Mouse (Mus musculus): ENCODE results near the gene Foxi3. TPM values are rescaled to one million over a fixed set of nuclear protein-coding genes. Genes with fewer than 3 reads are reported as not detected.

The Foxi3 gene
- polyA plus RNA-seq, 1 experiment from 2014 or later: 0.10 TPM

- Histone ChIP-seq H3K27ac (replicated peaks) (no peak overlapping the region), H3K4me3 (peak overlapping the region; percentile 65), H3K36me3 (no peaks in the 10 kb centered on the region), H3K27me3 (ENCODE audit: low read depth, poor library complexity, severe bottlenecking) (peaks cover 94% of the 10 kb centered on the region), H3K4me1 (peaks cover 16% of the 10 kb centered on the region), H3K9me3 (replicated peaks) (no peaks in the 10 kb centered on the region)
- DNase-seq (ENCODE audit: low spot score): peak; percentile 52
- WGBS: under 1% methylated on average over 34 of the region's 34 CpGs
Observed at GRCm38 (mm10) chr6:70956936-70957335, 605 bp downstream of the Foxi3 start.

- Histone ChIP-seq H3K4me3 (peak overlapping the region; percentile 65), H3K27me3 (ENCODE audit: low read depth, poor library complexity, severe bottlenecking) (peaks cover 92% of the 10 kb centered on the region), H3K27ac (replicated peaks) (no peak overlapping the region), H3K4me1 (peaks cover 16% of the 10 kb centered on the region), H3K9me3 (replicated peaks) (no peaks in the 10 kb centered on the region), H3K36me3 (no peaks in the 10 kb centered on the region)
- WGBS: 4% methylated on average over 7 of the region's 7 CpGs
- DNase-seq (ENCODE audit: low spot score): peak; percentile 45
Observed at GRCm38 (mm10) chr6:70957341-70957940, 1.1 kb downstream of the Foxi3 start.

GRCm38 (mm10) chr6:70964116-70964830 lies 7.9 kb downstream of the Foxi3 start:
- H3K36me3 ChIP-seq: no peaks in the 10 kb centered on the region
- no peak overlapping the region for H3K27ac ChIP-seq (replicated peaks)
- DNase-seq (ENCODE audit: low spot score): no peak
- no peaks in the 10 kb centered on the region for H3K9me3 ChIP-seq (replicated peaks)
- peaks cover 23% of the 10 kb centered on the region for H3K4me1 ChIP-seq
- 24% methylated on average over 6 of the region's 6 CpGs for WGBS
- peaks cover 80% of the 10 kb centered on the region for H3K27me3 ChIP-seq (ENCODE audit: low read depth, poor library complexity, severe bottlenecking)
- H3K4me3 ChIP-seq: no peak overlapping the region

- 23% methylated on average over 7 of the region's 7 CpGs for WGBS
- H3K4me3 ChIP-seq: no peak overlapping the region
- no peak for DNase-seq (ENCODE audit: low spot score)
- no peaks in the 10 kb centered on the region for H3K36me3 ChIP-seq
- no peaks in the 10 kb centered on the region for H3K9me3 ChIP-seq (replicated peaks)
- no peak overlapping the region for H3K27ac ChIP-seq (replicated peaks)
- H3K27me3 ChIP-seq (ENCODE audit: low read depth, poor library complexity, severe bottlenecking): peaks cover 66% of the 10 kb centered on the region
- H3K4me1 ChIP-seq: peaks cover 23% of the 10 kb centered on the region
Observed at GRCm38 (mm10) chr6:70965694-70966093, 9.4 kb downstream of the Foxi3 start.

GRCm38 (mm10) chr6:70967422-70967821 lies 11.1 kb downstream of the Foxi3 start:
- WGBS: 3% methylated on average over 8 of the region's 8 CpGs
- H3K9me3 ChIP-seq (replicated peaks): no peaks in the 10 kb centered on the region
- peaks cover 23% of the 10 kb centered on the region for H3K4me1 ChIP-seq
- 0 out of 2 replicates have a peak overlapping the region, but pooled peaks have one; percentile 55 for H3K27ac ChIP-seq (replicated peaks)
- H3K36me3 ChIP-seq: no peaks in the 10 kb centered on the region
- DNase-seq (ENCODE audit: low spot score): peak; percentile 37
- H3K27me3 ChIP-seq (ENCODE audit: low read depth, poor library complexity, severe bottlenecking): peaks cover 56% of the 10 kb centered on the region
- peak overlapping the region; percentile 42 for H3K4me3 ChIP-seq

- WGBS: 75% methylated on average over 4 of the region's 4 CpGs
- Histone ChIP-seq H3K27ac (replicated peaks) (no peak overlapping the region), H3K36me3 (no peaks in the 10 kb centered on the region), H3K27me3 (ENCODE audit: low read depth, poor library complexity, severe bottlenecking) (peaks cover 48% of the 10 kb centered on the region), H3K9me3 (replicated peaks) (no peaks in the 10 kb centered on the region), H3K4me3 (no peak overlapping the region), H3K4me1 (peaks cover 23% of the 10 kb centered on the region)
- DNase-seq (ENCODE audit: low spot score): no peak
Observed at GRCm38 (mm10) chr6:70968291-70968690, 12.0 kb downstream of the Foxi3 start.

GRCm38 (mm10) chr6:70973066-70973465 lies 16.7 kb downstream of the Foxi3 start:
- Histone ChIP-seq H3K4me1 (peaks cover 6% of the 10 kb centered on the region), H3K27me3 (ENCODE audit: low read depth, poor library complexity, severe bottlenecking) (no peaks in the 10 kb centered on the region), H3K9me3 (replicated peaks) (no peaks in the 10 kb centered on the region), H3K36me3 (no peaks in the 10 kb centered on the region), H3K27ac (replicated peaks) (no peak overlapping the region), H3K4me3 (no peak overlapping the region)
- WGBS: 85% methylated on average over 3 of the region's 3 CpGs
- DNase-seq (ENCODE audit: low spot score): no peak

- Histone ChIP-seq H3K9me3 (replicated peaks) (no peaks in the 10 kb centered on the region), H3K4me1 (no peaks in the 10 kb centered on the region), H3K36me3 (no peaks in the 10 kb centered on the region), H3K27ac (replicated peaks) (no peak overlapping the region), H3K4me3 (no peak overlapping the region), H3K27me3 (ENCODE audit: low read depth, poor library complexity, severe bottlenecking) (no peaks in the 10 kb centered on the region)
- DNase-seq (ENCODE audit: low spot score): no peak
- 80% methylated on average over 8 of the region's 8 CpGs for WGBS
Observed at GRCm38 (mm10) chr6:70981036-70981435, 24.7 kb downstream of the Foxi3 start.

GRCm38 (mm10) chr6:70982416-70982815 lies 26.1 kb downstream of the Foxi3 start:
- Histone ChIP-seq H3K27ac (replicated peaks) (no peak overlapping the region), H3K4me3 (no peak overlapping the region), H3K9me3 (replicated peaks) (no peaks in the 10 kb centered on the region), H3K27me3 (ENCODE audit: low read depth, poor library complexity, severe bottlenecking) (no peaks in the 10 kb centered on the region), H3K4me1 (peaks cover 11% of the 10 kb centered on the region), H3K36me3 (no peaks in the 10 kb centered on the region)
- no peak for DNase-seq (ENCODE audit: low spot score)
- 88% methylated on average over 1 of the region's 1 CpGs for WGBS

GRCm38 (mm10) chr6:70986683-70987082 lies 30.4 kb downstream of the Foxi3 start:
- H3K4me1 ChIP-seq: peaks cover 11% of the 10 kb centered on the region
- H3K4me3 ChIP-seq: no peak overlapping the region
- no peaks in the 10 kb centered on the region for H3K27me3 ChIP-seq (ENCODE audit: low read depth, poor library complexity, severe bottlenecking)
- no peak for DNase-seq (ENCODE audit: low spot score)
- 50% methylated on average over 8 of the region's 8 CpGs for WGBS
- no peaks in the 10 kb centered on the region for H3K36me3 ChIP-seq
- H3K27ac ChIP-seq (replicated peaks): no peak overlapping the region
- no peaks in the 10 kb centered on the region for H3K9me3 ChIP-seq (replicated peaks)

- Histone ChIP-seq H3K27me3 (ENCODE audit: low read depth, poor library complexity, severe bottlenecking) (no peaks in the 10 kb centered on the region), H3K27ac (replicated peaks) (no peak overlapping the region), H3K4me1 (no peaks in the 10 kb centered on the region), H3K4me3 (no peak overlapping the region), H3K9me3 (replicated peaks) (no peaks in the 10 kb centered on the region), H3K36me3 (no peaks in the 10 kb centered on the region)
- no peak for DNase-seq (ENCODE audit: low spot score)
- 83% methylated on average over 4 of the region's 4 CpGs for WGBS
Observed at GRCm38 (mm10) chr6:70996123-70996723, 39.9 kb downstream of the Foxi3 start.

- peaks cover 3% of the 10 kb centered on the region; the same call in 1 of the 2 replicates for H3K4me1 ChIP-seq
- H3K27ac ChIP-seq (replicated peaks): no peak overlapping the region
- 86% methylated on average over 2 of the region's 2 CpGs for WGBS
- H3K27me3 ChIP-seq (ENCODE audit: low read depth, poor library complexity, severe bottlenecking): no peaks in the 10 kb centered on the region
- H3K9me3 ChIP-seq (replicated peaks): no peaks in the 10 kb centered on the region
- no peaks in the 10 kb centered on the region for H3K36me3 ChIP-seq
- no peak overlapping the region for H3K4me3 ChIP-seq
- DNase-seq (ENCODE audit: low spot score): no peak
Observed at GRCm38 (mm10) chr6:71002656-71003055, 46.3 kb downstream of the Foxi3 start.

- 89% methylated on average over 2 of the region's 2 CpGs for WGBS
Observed at GRCm38 (mm10) chr6:71004161-71004560, 47.8 kb downstream of the Foxi3 start.

More at GRCm38 (mm10) chr6:71004161-71004560, 47.8 kb downstream of the Foxi3 start:
- peaks cover 3% of the 10 kb centered on the region; the same call in 1 of the 2 replicates for H3K4me1 ChIP-seq
- H3K27me3 ChIP-seq (ENCODE audit: low read depth, poor library complexity, severe bottlenecking): no peaks in the 10 kb centered on the region
- DNase-seq (ENCODE audit: low spot score): no peak
- no peak overlapping the region for H3K4me3 ChIP-seq
- no peaks in the 10 kb centered on the region for H3K36me3 ChIP-seq
- H3K27ac ChIP-seq (replicated peaks): no peak overlapping the region
- no peaks in the 10 kb centered on the region for H3K9me3 ChIP-seq (replicated peaks)
